Mouse (Mus musculus) liver, embryonic 15.5 days (tissue): ENCODE measurements at regions not wholly inside any gene's neighbourhood (a gene's known extent, or its start where the extent isn't known, plus 50 kb on each side); places are given as distances from the start of the nearest gene placed in this dataset.

ENCODE experiments used
- ATAC-seq: fragments of 200-750 bp; cut with Nextera tagmentation; 2 replicates; pipeline ENCODE4 v1.8.0; 2017; ENCODE audit warnings: moderate number of reproducible peaks, mild to moderate bottlenecking, moderate library complexity; ENCODE audit not compliant: insufficient read depth
- H3K27ac ChIP-seq: fragments of 300-500 bp; sonication (generic); replicated peaks from 2 replicates; pipeline ENCODE4 v1.5.1; 2015; ENCODE audit warnings: mild to moderate bottlenecking, inconsistent platforms
- H3K27me3 ChIP-seq: fragments of 300-500 bp; sonication (generic); 2 replicates; pipeline ENCODE4 v1.6.1; 2015; ENCODE audit warnings: mild to moderate bottlenecking, inconsistent platforms
- H3K36me3 ChIP-seq: fragments of 300-500 bp; sonication (generic); replicated peaks from 2 replicates; pipeline ENCODE4 v1.6.1; 2015; ENCODE audit warnings: moderate library complexity, mild to moderate bottlenecking, inconsistent platforms
- H3K4me1 ChIP-seq: fragments of 300-500 bp; sonication (generic); replicated peaks from 2 replicates; pipeline ENCODE4 v1.6.1; 2015; ENCODE audit warnings: inconsistent platforms
- H3K4me2 ChIP-seq: fragments of 300-500 bp; sonication (generic); 2 replicates; pipeline ENCODE4 v1.6.1; 2015; ENCODE audit warnings: moderate library complexity, mild to moderate bottlenecking, inconsistent platforms
- H3K4me3 ChIP-seq: fragments of 300-500 bp; sonication (generic); replicated peaks from 2 replicates; pipeline ENCODE4 v1.5.1; 2015; ENCODE audit warnings: mild to moderate bottlenecking, inconsistent platforms
- H3K9ac ChIP-seq: fragments of 300-500 bp; sonication (generic); 2 replicates; pipeline ENCODE4 v1.6.1; 2015; ENCODE audit warnings: moderate library complexity, mild to moderate bottlenecking, inconsistent platforms
- H3K9me3 ChIP-seq: fragments of 300-500 bp; sonication (generic); replicated peaks from 2 replicates; pipeline ENCODE4 v1.6.1; 2016; ENCODE audit warnings: inconsistent platforms
- WGBS: fragments of 180-500 bp; shearing (Covaris S2); methylation state at CpG from one replicate; pipeline ENCODE4 v1.1.7; 2015; ENCODE audit warnings: mixed read lengths; ENCODE audit not compliant: insufficient replicate concordance; 5-methylcytosine and 5-hydroxymethylcytosine counted together

- Histone ChIP-seq H3K27me3 (0 out of 2 replicates have a peak, but pooled peaks cover 5% of the 10 kb centered on the region), H3K9me3 (no peaks in the 10 kb centered on the region), H3K9ac (no peak overlapping the region), H3K4me2 (no peak overlapping the region), H3K36me3 (no peaks in the 10 kb centered on the region), H3K4me1 (no peaks in the 10 kb centered on the region), H3K4me3 (no peak overlapping the region), H3K27ac (no peak overlapping the region)
- ATAC-seq, result no peak
- WGBS, result 61% methylated on average over 4 of the region's 4 CpGs
These were observed 126.9 kb downstream of the Gm10260 start for GRCm38 (mm10) chr13:97633551-97633950.

GRCm38 (mm10) chr13:97631872-97632402 lies 128.5 kb downstream of the Gm10260 start:
- no peak for ATAC-seq
- no peaks in the 10 kb centered on the region for H3K4me1 ChIP-seq
- H3K27ac ChIP-seq, result no peak overlapping the region
- no peaks in the 10 kb centered on the region for H3K9me3 ChIP-seq
- H3K4me3 ChIP-seq, result no peak overlapping the region
- H3K9ac ChIP-seq, result no peak overlapping the region
- WGBS, result 48% methylated on average over 13 of the region's 13 CpGs
- H3K36me3 ChIP-seq, result no peaks in the 10 kb centered on the region
- 0 out of 2 replicates have a peak, but pooled peaks cover 5% of the 10 kb centered on the region for H3K27me3 ChIP-seq
- H3K4me2 ChIP-seq, result no peak overlapping the region

GRCm38 (mm10) chr13:97630921-97631320 lies 129.5 kb downstream of the Gm10260 start:
- Histone ChIP-seq H3K4me2 (no peak overlapping the region), H3K36me3 (no peaks in the 10 kb centered on the region), H3K4me3 (no peak overlapping the region), H3K27me3 (0 out of 2 replicates have a peak, but pooled peaks cover 5% of the 10 kb centered on the region), H3K4me1 (no peaks in the 10 kb centered on the region), H3K9me3 (no peaks in the 10 kb centered on the region), H3K9ac (no peak overlapping the region), H3K27ac (no peak overlapping the region)
- 56% methylated on average over 5 of the region's 5 CpGs for WGBS
- no peak for ATAC-seq

- Histone ChIP-seq H3K4me3 (no peak overlapping the region), H3K9me3 (no peaks in the 10 kb centered on the region), H3K4me1 (no peaks in the 10 kb centered on the region), H3K9ac (no peak overlapping the region), H3K4me2 (no peak overlapping the region), H3K36me3 (no peaks in the 10 kb centered on the region), H3K27me3 (0 out of 2 replicates have a peak, but pooled peaks cover 5% of the 10 kb centered on the region), H3K27ac (no peak overlapping the region)
- ATAC-seq, result no peak
- 64% methylated on average over 7 of the region's 7 CpGs for WGBS
These were observed 131.8 kb downstream of the Gm10260 start for GRCm38 (mm10) chr13:97628608-97629007.

- Histone ChIP-seq H3K4me1 (no peaks in the 10 kb centered on the region), H3K36me3 (no peaks in the 10 kb centered on the region), H3K9ac (no peak overlapping the region), H3K9me3 (no peaks in the 10 kb centered on the region), H3K4me3 (no peak overlapping the region), H3K4me2 (no peak overlapping the region), H3K27ac (no peak overlapping the region), H3K27me3 (0 out of 2 replicates have a peak, but pooled peaks cover 5% of the 10 kb centered on the region)
- WGBS, result 62% methylated on average over 10 of the region's 10 CpGs
- ATAC-seq, result no peak
These were observed 133.2 kb downstream of the Gm10260 start for GRCm38 (mm10) chr13:97627247-97627646.

- no peak for ATAC-seq
- Histone ChIP-seq H3K9ac (no peak overlapping the region), H3K9me3 (no peaks in the 10 kb centered on the region), H3K27ac (no peak overlapping the region), H3K4me1 (no peaks in the 10 kb centered on the region), H3K27me3 (0 out of 2 replicates have a peak, but pooled peaks cover 5% of the 10 kb centered on the region), H3K4me3 (no peak overlapping the region), H3K36me3 (no peaks in the 10 kb centered on the region), H3K4me2 (no peak overlapping the region)
- WGBS, result 38% methylated on average over 5 of the region's 5 CpGs
These were observed 133.6 kb downstream of the Gm10260 start for GRCm38 (mm10) chr13:97626786-97627185.

- Histone ChIP-seq H3K36me3 (no peaks in the 10 kb centered on the region), H3K4me1 (no peaks in the 10 kb centered on the region), H3K4me2 (no peak overlapping the region), H3K4me3 (no peak overlapping the region), H3K9ac (no peak overlapping the region), H3K27ac (no peak overlapping the region), H3K27me3 (0 out of 2 replicates have a peak, but pooled peaks cover 3% of the 10 kb centered on the region), H3K9me3 (no peaks in the 10 kb centered on the region)
- WGBS, result 64% methylated on average over 5 of the region's 5 CpGs
- ATAC-seq, result no peak
These were observed 134.3 kb downstream of the Gm10260 start for GRCm38 (mm10) chr13:97626116-97626515.

- Histone ChIP-seq H3K9ac (no peak overlapping the region), H3K4me2 (no peak overlapping the region), H3K27ac (no peak overlapping the region), H3K4me1 (no peaks in the 10 kb centered on the region), H3K36me3 (no peaks in the 10 kb centered on the region), H3K9me3 (no peaks in the 10 kb centered on the region), H3K27me3 (no peaks in the 10 kb centered on the region), H3K4me3 (no peak overlapping the region)
- no peak for ATAC-seq
- WGBS, result 55% methylated on average over 4 of the region's 4 CpGs
These were observed 135.0 kb downstream of the Gm10260 start for GRCm38 (mm10) chr13:97625391-97625790.

- Histone ChIP-seq H3K4me2 (no peak overlapping the region), H3K9me3 (no peaks in the 10 kb centered on the region), H3K36me3 (no peaks in the 10 kb centered on the region), H3K27me3 (no peaks in the 10 kb centered on the region), H3K9ac (no peak overlapping the region), H3K4me3 (no peak overlapping the region), H3K4me1 (0 out of 2 replicates have a peak, but pooled peaks cover 5% of the 10 kb centered on the region), H3K27ac (no peak overlapping the region)
- WGBS, result 64% methylated on average over 6 of the region's 6 CpGs
- no peak for ATAC-seq
These were observed 142.2 kb downstream of the Gm10260 start for GRCm38 (mm10) chr13:97618190-97618586.

- Histone ChIP-seq H3K4me1 (0 out of 2 replicates have a peak, but pooled peaks cover 5% of the 10 kb centered on the region), H3K27me3 (no peaks in the 10 kb centered on the region), H3K4me2 (no peak overlapping the region), H3K27ac (no peak overlapping the region), H3K36me3 (no peaks in the 10 kb centered on the region), H3K4me3 (no peak overlapping the region), H3K9ac (no peak overlapping the region), H3K9me3 (no peaks in the 10 kb centered on the region)
- WGBS, result 45% methylated on average over 13 of the region's 13 CpGs
- ATAC-seq, result no peak
These were observed 142.8 kb downstream of the Gm10260 start for GRCm38 (mm10) chr13:97617511-97618189.

GRCm38 (mm10) chr13:97616919-97617318 lies 143.5 kb downstream of the Gm10260 start:
- H3K4me2 ChIP-seq, result no peak overlapping the region
- H3K4me3 ChIP-seq, result no peak overlapping the region
- no peak for ATAC-seq
- H3K9me3 ChIP-seq, result no peaks in the 10 kb centered on the region
- H3K9ac ChIP-seq, result no peak overlapping the region
- no peaks in the 10 kb centered on the region for H3K27me3 ChIP-seq
- 0 out of 2 replicates have a peak, but pooled peaks cover 5% of the 10 kb centered on the region for H3K4me1 ChIP-seq
- no peaks in the 10 kb centered on the region for H3K36me3 ChIP-seq
- no peak overlapping the region for H3K27ac ChIP-seq
